Mouse (Mus musculus): ENCODE results near the gene Gpn3. TPM values are rescaled to one million over a fixed set of nuclear protein-coding genes. Genes with fewer than 3 reads are reported as not detected.

Gene Gpn3
- polyA plus RNA-seq, 1 experiment, result not detected

- Histone ChIP-seq H3K4me1 (ENCODE audit: control insufficient read depth, insufficient read depth, low read length) (peaks cover 19% of the 10 kb centered on the region; the same call in 1 of the 2 replicates), H3K27ac (ENCODE audit: insufficient read depth, low read depth, low read length) (no peak overlapping the region), H3K4me3 (ENCODE audit: insufficient read depth, low read depth, low read length) (no peak overlapping the region)
- WGBS, result 45% methylated on average over 2 of the region's 2 CpGs
- 0 out of 2 replicates have a peak, but pooled peaks have one; percentile 27 for TF ChIP-seq CTCF (IDR thresholded peaks at IDR 0.05; ENCODE audit: insufficient read depth, low read depth, low read length)
- no peak for TF ChIP-seq POLR2A (IDR thresholded peaks at IDR 0.05; ENCODE audit: insufficient read depth, low read depth, low read length)
Observed at GRCm38 (mm10) chr5:122393887-122394286, 22.2 kb downstream of the Gpn3 start.

GRCm38 (mm10) chr5:122396791-122397190 lies 25.1 kb downstream of the Gpn3 start:
- whole genome bisulfite sequencing, result 79% methylated on average over 10 of the region's 10 CpGs
- TF ChIP-seq CTCF (IDR thresholded peaks at IDR 0.05; ENCODE audit: insufficient read depth, low read depth, low read length) (no peak), POLR2A (IDR thresholded peaks at IDR 0.05; ENCODE audit: insufficient read depth, low read depth, low read length) (no peak)
- no peak overlapping the region for H3K27ac ChIP-seq (ENCODE audit: insufficient read depth, low read depth, low read length)
- H3K4me1 ChIP-seq (ENCODE audit: control insufficient read depth, insufficient read depth, low read length), result peaks cover 23% of the 10 kb centered on the region
- H3K4me3 ChIP-seq (ENCODE audit: insufficient read depth, low read depth, low read length), result no peak overlapping the region

- Histone ChIP-seq H3K4me1 (ENCODE audit: control insufficient read depth, insufficient read depth, low read length) (peaks cover 24% of the 10 kb centered on the region), H3K4me3 (ENCODE audit: insufficient read depth, low read depth, low read length) (no peak overlapping the region), H3K27ac (ENCODE audit: insufficient read depth, low read depth, low read length) (no peak overlapping the region)
- WGBS, result 90% methylated on average over 8 of the region's 8 CpGs
- no peak for TF ChIP-seq CTCF (IDR thresholded peaks at IDR 0.05; ENCODE audit: insufficient read depth, low read depth, low read length)
- TF ChIP-seq POLR2A (IDR thresholded peaks at IDR 0.05; ENCODE audit: insufficient read depth, low read depth, low read length), result no peak
Observed at GRCm38 (mm10) chr5:122397495-122397894, 25.8 kb downstream of the Gpn3 start.

- no peak overlapping the region for H3K27ac ChIP-seq (ENCODE audit: insufficient read depth, low read depth, low read length)
Observed at GRCm38 (mm10) chr5:122399871-122400270, 28.2 kb downstream of the Gpn3 start.

GRCm38 (mm10) chr5:122400628-122401302 lies 29.1 kb downstream of the Gpn3 start:
- Histone ChIP-seq H3K27ac (ENCODE audit: insufficient read depth, low read depth, low read length) (no peak overlapping the region), H3K4me3 (ENCODE audit: insufficient read depth, low read depth, low read length) (no peak overlapping the region), H3K4me1 (ENCODE audit: control insufficient read depth, insufficient read depth, low read length) (peaks cover 15% of the 10 kb centered on the region)
- TF ChIP-seq CTCF (IDR thresholded peaks at IDR 0.05; ENCODE audit: insufficient read depth, low read depth, low read length), result no peak
- no peak for TF ChIP-seq POLR2A (IDR thresholded peaks at IDR 0.05; ENCODE audit: insufficient read depth, low read depth, low read length)
- 73% methylated on average over 18 of the region's 18 CpGs for WGBS

More at GRCm38 (mm10) chr5:122399871-122400270, 28.2 kb downstream of the Gpn3 start:
- WGBS, result 92% methylated on average over 8 of the region's 8 CpGs
- Histone ChIP-seq H3K4me1 (ENCODE audit: control insufficient read depth, insufficient read depth, low read length) (peaks cover 19% of the 10 kb centered on the region), H3K4me3 (ENCODE audit: insufficient read depth, low read depth, low read length) (no peak overlapping the region)
- TF ChIP-seq CTCF (IDR thresholded peaks at IDR 0.05; ENCODE audit: insufficient read depth, low read depth, low read length) (no peak), POLR2A (IDR thresholded peaks at IDR 0.05; ENCODE audit: insufficient read depth, low read depth, low read length) (no peak)

GRCm38 (mm10) chr5:122401303-122401640 lies 29.6 kb downstream of the Gpn3 start:
- no peak overlapping the region for H3K27ac ChIP-seq (ENCODE audit: insufficient read depth, low read depth, low read length)
- TF ChIP-seq CTCF (IDR thresholded peaks at IDR 0.05; ENCODE audit: insufficient read depth, low read depth, low read length) (peak; percentile 82), POLR2A (IDR thresholded peaks at IDR 0.05; ENCODE audit: insufficient read depth, low read depth, low read length) (no peak)
- H3K4me1 ChIP-seq (ENCODE audit: control insufficient read depth, insufficient read depth, low read length), result peaks cover 15% of the 10 kb centered on the region
- WGBS, result 21% methylated on average over 8 of the region's 8 CpGs
- H3K4me3 ChIP-seq (ENCODE audit: insufficient read depth, low read depth, low read length), result no peak overlapping the region

- TF ChIP-seq POLR2A (IDR thresholded peaks at IDR 0.05; ENCODE audit: insufficient read depth, low read depth, low read length) (no peak), CTCF (IDR thresholded peaks at IDR 0.05; ENCODE audit: insufficient read depth, low read depth, low read length) (no peak)
- peaks cover 12% of the 10 kb centered on the region for H3K4me1 ChIP-seq (ENCODE audit: control insufficient read depth, insufficient read depth, low read length)
- no peak overlapping the region for H3K4me3 ChIP-seq (ENCODE audit: insufficient read depth, low read depth, low read length)
- WGBS, result 46% methylated on average over 13 of the region's 13 CpGs
- no peak overlapping the region for H3K27ac ChIP-seq (ENCODE audit: insufficient read depth, low read depth, low read length)
Observed at GRCm38 (mm10) chr5:122402160-122402559, 30.5 kb downstream of the Gpn3 start.

- 65% methylated on average over 5 of the region's 5 CpGs for WGBS
Observed at GRCm38 (mm10) chr5:122402772-122403171, 31.1 kb downstream of the Gpn3 start.

GRCm38 (mm10) chr5:122403362-122403761 lies 31.7 kb downstream of the Gpn3 start:
- TF ChIP-seq CTCF (IDR thresholded peaks at IDR 0.05; ENCODE audit: insufficient read depth, low read depth, low read length) (no peak), POLR2A (IDR thresholded peaks at IDR 0.05; ENCODE audit: insufficient read depth, low read depth, low read length) (no peak)
- H3K4me1 ChIP-seq (ENCODE audit: control insufficient read depth, insufficient read depth, low read length), result peaks cover 8% of the 10 kb centered on the region
- no peak overlapping the region for H3K27ac ChIP-seq (ENCODE audit: insufficient read depth, low read depth, low read length)
- H3K4me3 ChIP-seq (ENCODE audit: insufficient read depth, low read depth, low read length), result no peak overlapping the region
- WGBS, result 91% methylated on average over 12 of the region's 12 CpGs

More at GRCm38 (mm10) chr5:122402772-122403171, 31.1 kb downstream of the Gpn3 start:
- Histone ChIP-seq H3K4me3 (ENCODE audit: insufficient read depth, low read depth, low read length) (no peak overlapping the region), H3K4me1 (ENCODE audit: control insufficient read depth, insufficient read depth, low read length) (peaks cover 12% of the 10 kb centered on the region), H3K27ac (ENCODE audit: insufficient read depth, low read depth, low read length) (no peak overlapping the region)
- no peak for TF ChIP-seq CTCF (IDR thresholded peaks at IDR 0.05; ENCODE audit: insufficient read depth, low read depth, low read length)
- TF ChIP-seq POLR2A (IDR thresholded peaks at IDR 0.05; ENCODE audit: insufficient read depth, low read depth, low read length), result no peak
